Mouse (Mus musculus) liver, adult (tissue): ENCODE results near the gene Anxa9.

Source experiments
- GATA4 ChIP-seq: IDR thresholded peaks from 2 replicates; pipeline ENCODE4 v1.6.1; 2014; ENCODE audit warnings: mild to moderate bottlenecking, low read length; ENCODE audit not compliant: insufficient replicate concordance

The Anxa9 gene

DNA sequence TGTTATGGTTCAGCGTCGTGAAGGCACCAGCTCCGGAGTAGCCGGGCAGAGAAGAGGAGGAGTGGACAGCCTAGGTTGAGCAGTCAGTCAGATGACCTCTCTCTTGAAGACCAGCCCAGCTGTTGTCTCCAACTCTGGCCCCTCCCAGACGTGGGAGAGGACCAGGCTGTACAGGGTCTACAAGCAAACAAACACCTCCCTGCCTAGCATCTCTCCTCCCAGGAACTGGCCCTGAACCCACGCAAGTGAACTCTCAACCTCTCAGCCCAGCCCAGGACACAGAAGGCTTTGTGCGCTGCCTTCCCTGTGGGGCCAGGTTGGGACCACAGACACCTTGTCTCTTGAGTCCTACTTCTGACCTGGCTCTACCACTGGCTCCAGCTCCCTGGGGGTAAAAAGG is at the start of gene Anxa9:
Gene Anxa9 (minus strand): TSS at position 77 of the 400 bp plus-strand sequence.
- TF ChIP-seq GATA4, result no peak

DNA sequence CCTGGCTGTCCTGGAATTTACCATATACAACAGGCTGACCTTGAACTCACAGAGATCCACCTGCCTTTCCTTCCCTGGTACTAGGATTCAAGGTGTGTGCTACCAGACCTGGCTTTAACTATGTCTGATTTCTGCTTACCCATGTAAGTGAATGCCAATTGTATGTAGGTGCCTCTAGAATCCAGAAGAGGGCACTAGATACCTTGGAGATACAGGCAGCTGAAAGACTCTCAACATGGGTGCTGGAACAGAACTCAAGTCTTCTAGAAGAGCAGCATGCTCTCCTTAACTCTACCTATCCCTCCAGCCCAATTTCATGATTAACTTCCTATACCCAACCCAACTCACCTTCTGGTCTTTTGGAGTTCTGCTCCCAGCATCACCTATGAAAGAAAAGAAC is 42.5 kb upstream of the Anxa9 start:
- TF ChIP-seq GATA4, result no peak

DNA sequence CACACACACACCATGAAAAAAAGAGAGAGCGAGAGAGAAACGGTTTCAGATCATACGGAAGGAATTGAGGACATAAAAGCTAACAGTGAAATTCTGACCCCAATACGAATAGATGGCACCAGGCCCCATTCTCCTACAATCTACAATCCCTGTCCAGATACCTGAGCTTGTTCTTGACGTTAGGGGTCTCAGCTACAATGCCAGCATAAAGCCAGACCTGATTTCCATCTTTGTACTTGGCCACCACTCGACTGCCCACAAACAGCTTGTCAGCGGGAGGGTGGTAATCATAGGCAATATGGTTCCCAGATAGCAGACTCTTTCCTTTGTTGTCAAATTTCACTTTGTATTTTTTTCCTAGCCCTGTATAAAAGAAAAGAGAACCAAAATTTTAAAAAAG is 39.5 kb upstream of the Anxa9 start:
- no peak for TF ChIP-seq GATA4

DNA sequence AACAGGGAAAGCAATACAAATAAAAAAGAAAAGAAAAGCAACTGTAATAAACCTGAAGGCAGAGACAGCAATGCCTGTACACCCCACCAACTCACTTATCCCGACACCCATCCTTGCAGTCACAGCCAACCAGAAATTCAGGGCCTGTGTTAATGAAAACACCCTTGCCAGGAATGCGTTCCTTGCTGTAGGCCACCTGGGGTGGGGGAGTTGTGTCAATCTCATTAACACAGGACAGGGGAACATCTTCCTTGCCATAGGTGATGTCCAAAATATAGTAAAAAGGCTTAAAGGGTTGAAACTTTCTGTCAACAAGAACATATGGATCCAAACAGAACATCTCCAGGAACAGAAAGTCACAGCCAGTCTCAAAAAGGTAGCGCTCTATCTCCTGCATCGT is 31.3 kb upstream of the Anxa9 start:
- no peak for TF ChIP-seq GATA4

DNA sequence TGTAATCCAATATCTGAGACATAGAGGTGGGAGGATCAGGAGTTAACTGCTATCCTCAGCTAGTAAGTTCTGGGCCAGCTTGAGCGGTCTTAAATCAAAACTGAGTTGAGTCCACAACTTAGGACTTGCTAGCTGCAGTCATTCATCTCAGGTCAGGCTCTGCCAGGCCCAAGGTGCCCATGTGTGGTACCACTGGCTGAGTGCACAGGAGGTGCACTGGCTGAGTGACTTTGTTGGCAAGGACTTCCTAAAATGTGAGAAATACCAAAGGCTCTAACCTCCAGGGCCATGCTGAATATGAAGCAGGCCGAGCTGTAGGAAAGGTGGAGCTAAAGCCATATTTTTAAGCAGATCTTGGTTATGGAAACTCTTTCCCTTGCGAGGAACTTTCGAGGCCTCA is 30.4 kb upstream of the Anxa9 start:
- TF ChIP-seq GATA4, result no peak

DNA sequence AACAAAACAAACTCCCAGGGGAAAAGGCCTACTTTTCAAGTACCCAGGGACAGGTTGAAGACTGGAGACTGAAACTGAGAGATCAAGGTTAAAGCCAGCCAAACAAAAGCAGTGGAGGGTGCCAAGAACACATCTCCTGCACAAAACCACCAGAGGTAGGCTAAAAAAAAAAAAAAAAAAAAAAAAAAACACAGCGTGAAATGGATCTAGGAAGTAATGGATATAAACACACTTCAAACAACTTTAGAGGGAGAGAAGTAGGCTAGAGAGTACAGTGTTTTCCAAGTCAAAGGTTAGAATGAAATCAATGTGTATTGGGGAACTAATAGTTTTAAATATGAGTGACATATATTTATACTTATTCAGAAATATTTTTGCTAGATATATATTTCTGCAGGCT is 24.6 kb upstream of the Anxa9 start:
- TF ChIP-seq GATA4, result no peak

DNA sequence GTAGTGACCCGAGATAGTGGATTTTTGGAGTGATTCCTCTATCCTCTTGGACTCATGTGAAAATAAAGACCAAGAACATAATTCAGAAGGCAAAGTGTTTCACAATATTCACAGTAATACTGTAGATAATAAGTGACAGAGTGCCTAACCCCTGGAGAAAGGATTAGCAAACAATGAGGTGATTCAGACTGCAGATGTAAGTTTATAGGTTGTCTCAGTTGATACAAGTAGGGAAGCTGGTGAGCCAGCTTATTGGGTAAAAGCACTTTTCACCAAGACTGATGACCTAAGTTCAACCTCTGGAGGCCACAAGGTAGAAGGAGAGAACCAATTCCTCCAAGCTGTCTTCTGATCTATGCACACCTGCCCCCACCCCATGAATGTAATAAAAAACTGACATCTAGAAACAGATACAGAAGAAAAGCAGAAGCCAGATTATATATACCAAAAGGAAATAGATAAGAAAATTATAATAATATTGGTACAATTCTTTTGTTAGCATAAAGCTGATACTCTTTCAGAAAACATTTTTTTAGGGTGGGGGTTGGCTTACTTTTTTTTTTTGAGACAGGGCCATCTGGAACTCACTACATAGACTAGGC is 21.9 kb upstream of the Anxa9 start:
- no peak for TF ChIP-seq GATA4

DNA sequence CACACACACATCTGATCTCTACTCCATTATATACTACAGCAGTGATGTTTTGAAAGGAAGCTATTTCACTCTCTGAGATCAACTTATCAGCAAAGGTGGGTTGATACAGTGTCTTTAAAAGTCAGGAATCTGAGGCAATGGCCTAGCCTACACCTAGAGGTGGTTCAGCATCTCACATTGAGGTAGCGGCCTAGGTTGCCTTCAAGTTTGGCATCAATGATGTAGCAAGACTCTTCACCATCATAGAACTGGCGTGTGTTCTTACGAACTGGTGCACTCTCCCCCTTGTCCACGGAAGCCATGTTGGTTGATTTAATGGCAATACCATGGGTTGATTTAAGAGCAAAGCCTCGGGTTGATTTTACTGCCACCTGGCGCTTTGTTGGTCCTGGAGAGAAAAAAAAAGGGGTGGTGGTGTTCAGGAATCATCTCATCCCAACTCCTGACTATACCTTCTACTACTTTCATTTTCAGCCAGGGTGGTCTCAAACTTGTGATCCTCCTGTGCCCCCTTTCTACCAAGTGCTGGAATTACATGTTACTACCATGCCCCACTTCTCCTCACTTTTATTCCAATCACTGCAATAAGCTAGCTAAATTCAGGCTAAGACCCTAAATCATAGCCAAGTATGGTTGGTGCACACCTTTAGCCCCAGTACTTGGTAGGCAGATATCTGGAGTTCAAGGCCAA is 17.6 kb upstream of the Anxa9 start:
- TF ChIP-seq GATA4, result no peak

DNA sequence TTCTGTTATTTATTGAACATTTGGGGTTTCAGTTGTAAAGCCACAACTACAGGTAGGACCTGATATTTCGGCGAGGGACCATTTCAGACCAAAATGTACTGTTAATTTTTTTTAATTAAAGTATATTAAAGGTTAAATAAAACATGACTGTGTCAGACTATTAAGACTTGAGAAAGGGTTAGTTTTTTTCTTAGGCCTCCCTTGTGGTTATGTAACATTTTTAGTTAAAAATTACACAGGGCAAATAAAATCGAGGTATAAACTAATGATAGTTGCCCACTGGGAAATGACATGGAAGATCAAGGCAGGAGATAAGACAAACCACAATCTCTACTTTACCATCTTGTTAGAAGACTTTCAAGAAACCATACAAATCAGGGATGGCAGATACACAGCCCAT is 16.5 kb upstream of the Anxa9 start:
- TF ChIP-seq GATA4, result no peak

DNA sequence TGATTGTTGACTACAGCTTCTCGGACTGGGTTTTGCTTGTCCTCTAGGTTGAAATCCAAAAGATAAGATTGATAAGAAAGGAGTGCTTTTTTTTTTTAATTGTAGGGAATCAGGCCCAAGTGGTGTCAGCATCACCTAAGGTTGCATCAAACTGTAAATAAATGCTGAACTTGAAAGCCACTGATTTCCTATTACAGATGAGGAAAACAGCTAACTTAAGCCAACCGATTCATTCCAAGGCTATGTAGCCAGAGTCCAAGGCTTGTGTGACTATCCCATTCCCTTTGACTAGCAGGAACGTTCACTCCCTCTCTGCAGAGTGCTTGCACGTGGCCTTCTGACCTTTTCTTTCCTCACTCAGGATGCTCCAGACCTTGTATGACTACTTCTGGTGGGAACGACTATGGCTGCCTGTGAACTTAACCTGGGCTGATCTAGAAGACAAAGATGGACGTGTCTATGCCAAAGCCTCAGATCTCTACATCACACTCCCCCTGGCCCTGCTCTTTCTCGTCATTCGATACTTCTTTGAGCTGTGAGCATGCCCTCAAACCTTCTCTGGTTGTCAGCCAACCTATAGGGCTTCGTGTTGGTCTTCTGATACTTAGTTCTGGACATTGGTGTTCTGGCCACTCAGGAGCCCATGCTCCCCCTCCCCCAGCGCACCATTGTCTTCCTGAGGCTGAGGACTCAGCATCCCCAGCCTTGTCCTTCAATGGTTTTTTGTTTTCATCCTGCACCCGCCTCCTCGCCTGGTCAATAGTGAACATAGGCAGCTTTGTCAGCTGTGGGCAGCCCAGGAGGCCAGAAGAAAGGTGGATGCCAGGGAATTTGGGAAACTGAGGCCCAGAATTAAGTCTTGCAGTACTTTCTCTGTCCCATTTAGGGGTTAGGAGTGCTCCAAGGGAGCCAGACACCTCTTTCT is 13.0 kb upstream of the Anxa9 start:
- TF ChIP-seq GATA4, result peak; percentile 62; the same call in 1 of the 2 replicates

DNA sequence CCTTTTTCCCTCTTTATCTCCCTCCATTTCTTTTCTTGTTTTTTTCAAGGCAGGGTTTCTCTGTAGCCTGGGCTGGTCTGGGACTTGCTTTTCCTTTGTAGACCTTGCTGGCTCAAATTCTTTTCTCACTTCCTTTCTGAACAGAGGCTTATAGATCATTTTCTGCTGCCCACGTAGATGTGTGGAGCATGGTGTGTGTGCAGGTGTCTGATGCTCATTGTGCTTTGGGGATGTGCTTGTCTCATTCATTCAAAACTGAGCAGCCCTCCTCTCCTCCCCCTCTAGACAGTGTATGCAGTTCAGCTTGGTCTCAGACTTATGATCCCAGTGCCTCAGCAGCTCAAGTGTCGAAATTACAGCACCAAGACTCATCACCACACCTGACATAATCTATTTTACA is 12.1 kb upstream of the Anxa9 start:
- no peak for TF ChIP-seq GATA4

DNA sequence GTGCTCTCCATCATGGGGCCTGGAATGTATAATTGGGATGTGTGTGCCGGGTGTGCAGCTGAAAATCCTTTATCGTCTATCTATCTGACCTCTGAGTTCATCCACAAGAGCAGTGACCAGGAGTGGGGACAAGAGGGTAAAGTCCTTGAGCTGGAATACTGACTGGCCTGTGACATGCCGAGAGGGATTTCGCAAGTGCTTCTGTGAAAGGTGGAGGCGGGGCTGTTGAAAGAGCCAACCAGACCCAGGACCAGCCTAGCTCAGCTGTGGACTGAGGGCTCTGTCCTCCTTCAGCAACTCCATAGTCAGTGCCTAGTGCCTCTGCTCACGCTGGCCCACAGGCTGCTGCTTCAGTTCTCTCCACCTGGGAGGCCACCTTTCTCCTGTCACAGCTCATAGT is 11.6 kb upstream of the Anxa9 start:
- TF ChIP-seq GATA4, result peak; percentile 95

DNA sequence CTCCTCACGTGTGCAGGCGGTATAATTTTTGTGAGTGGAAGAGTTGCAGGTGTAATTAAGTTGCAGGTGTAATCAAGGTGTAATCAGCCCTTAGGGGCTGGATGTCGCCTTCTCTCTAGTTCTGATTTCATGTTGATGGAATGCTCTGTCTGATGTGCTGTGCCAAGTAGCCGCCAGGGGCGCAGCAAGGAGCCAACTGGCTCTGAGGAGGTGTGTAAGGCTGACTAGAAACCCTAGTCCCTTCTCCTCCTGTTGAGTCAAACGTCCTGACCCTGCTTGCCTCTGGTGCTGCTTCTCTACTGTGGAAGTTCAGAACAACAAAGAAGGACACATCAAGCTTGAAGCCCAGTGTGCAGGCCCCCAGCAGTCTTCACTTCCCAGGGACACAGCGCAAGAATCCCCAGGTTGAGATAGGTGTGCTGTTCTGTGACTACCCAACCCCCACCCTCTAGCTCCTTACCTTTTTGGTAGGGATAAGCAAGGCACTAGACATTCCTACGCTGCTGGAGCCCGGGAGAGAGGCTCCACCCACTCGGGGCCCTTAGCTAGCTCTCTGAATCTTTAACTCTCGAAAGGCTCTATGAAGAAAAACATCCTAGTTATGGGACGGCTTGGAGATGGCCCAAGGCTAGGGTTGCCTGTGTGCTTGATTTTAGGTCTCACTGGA is 10.6 kb upstream of the Anxa9 start:
- no peak for TF ChIP-seq GATA4

DNA sequence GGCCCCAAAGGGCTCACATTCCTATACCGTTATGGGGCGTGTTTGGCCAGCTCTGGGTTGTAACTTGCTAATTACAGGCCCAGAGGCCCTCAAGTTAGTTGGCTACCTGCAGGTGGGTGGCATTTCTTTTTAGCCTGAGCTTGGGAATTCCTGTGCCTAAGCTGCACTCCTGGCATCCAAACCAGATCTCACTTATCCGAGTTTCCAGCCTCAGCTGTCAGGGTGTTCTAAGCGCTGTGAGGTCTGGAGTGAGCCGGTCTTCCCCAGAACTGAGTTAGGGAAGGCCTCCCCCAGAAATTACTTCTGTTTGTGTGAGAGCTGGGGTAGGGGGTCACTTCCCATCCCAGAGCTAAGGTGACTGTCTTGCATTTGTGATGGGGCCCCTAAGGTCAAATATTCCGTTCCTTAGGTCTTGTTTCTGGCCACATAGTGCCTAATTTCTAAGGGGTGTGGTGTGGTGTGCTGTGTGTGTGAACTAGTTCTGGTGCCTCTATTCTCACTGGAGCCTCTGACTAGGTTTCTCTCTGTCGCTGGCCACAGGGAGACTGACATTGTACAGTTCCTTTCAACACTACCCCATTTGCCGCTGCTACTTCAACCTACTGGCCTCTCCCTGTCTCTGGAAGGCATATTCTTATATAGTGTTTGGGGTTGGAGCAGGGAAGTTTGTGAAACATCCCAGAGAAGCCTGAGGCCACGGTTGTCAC is 9.0 kb upstream of the Anxa9 start:
- no peak for TF ChIP-seq GATA4
